Mouse (Mus musculus) cerebellum, adult 9-10 months (tissue): Measurements from ENCODE around the gene Fam122a.

Experiments used
- DNase-seq: peaks from one replicate; pipeline ENCODE4 v3.0.0; 2022

Gene Fam122a

GRCm38 (mm10) chr19:24486433-24487296 is 9.5 kb upstream of the Fam122a start:
- no peak for DNase-seq

GRCm38 (mm10) chr19:24484612-24485194 is 7.5 kb upstream of the Fam122a start:
- no peak for DNase-seq

GRCm38 (mm10) chr19:24480916-24481315 is 3.8 kb upstream of the Fam122a start:
- DNase-seq, result no peak

GRCm38 (mm10) chr19:24476461-24476860 is 695 bp downstream of the Fam122a start:
- peak; percentile 38 for DNase-seq

- DNase-seq, result peak; percentile 60
Observed at GRCm38 (mm10) chr19:24475281-24475680, 1.9 kb downstream of the Fam122a start.

GRCm38 (mm10) chr19:24472512-24472911 is 4.6 kb downstream of the Fam122a start:
- DNase-seq, result no peak

GRCm38 (mm10) chr19:24471538-24471937 is 5.6 kb downstream of the Fam122a start:
- no peak for DNase-seq

GRCm38 (mm10) chr19:24469216-24469615 is 7.9 kb downstream of the Fam122a start:
- no peak for DNase-seq

- no peak for DNase-seq
Observed at GRCm38 (mm10) chr19:24468616-24469015, 8.5 kb downstream of the Fam122a start.

- DNase-seq, result no peak
Observed at GRCm38 (mm10) chr19:24463011-24463410, 14.1 kb downstream of the Fam122a start.

GRCm38 (mm10) chr19:24456591-24457231 is 20.4 kb downstream of the Fam122a start:
- DNase-seq, result peak; percentile 44

GRCm38 (mm10) chr19:24455249-24455960 is 21.8 kb downstream of the Fam122a start:
- no peak for DNase-seq

GRCm38 (mm10) chr19:24454451-24454850 is 22.7 kb downstream of the Fam122a start:
- DNase-seq, result no peak

GRCm38 (mm10) chr19:24453379-24453778 is 23.8 kb downstream of the Fam122a start:
- DNase-seq, result peak; percentile 54

GRCm38 (mm10) chr19:24452441-24452898 is 24.7 kb downstream of the Fam122a start:
- DNase-seq, result peak; percentile 45

GRCm38 (mm10) chr19:24451626-24452025 is 25.5 kb downstream of the Fam122a start:
- no peak for DNase-seq

- no peak for DNase-seq
Observed at GRCm38 (mm10) chr19:24450740-24451139, 26.4 kb downstream of the Fam122a start.

GRCm38 (mm10) chr19:24444322-24444721 is 32.8 kb downstream of the Fam122a start:
- no peak for DNase-seq

- DNase-seq, result no peak
Observed at GRCm38 (mm10) chr19:24439715-24440114, 37.4 kb downstream of the Fam122a start.

- peak; percentile 80 for DNase-seq
Observed at GRCm38 (mm10) chr19:24434291-24434690, 42.9 kb downstream of the Fam122a start.

GRCm38 (mm10) chr19:24432447-24432846 is 44.7 kb downstream of the Fam122a start:
- no peak for DNase-seq

GRCm38 (mm10) chr19:24431381-24431780 is 45.8 kb downstream of the Fam122a start:
- DNase-seq, result no peak

GRCm38 (mm10) chr19:24428011-24428410 is 49.1 kb downstream of the Fam122a start:
- no peak for DNase-seq
